Mouse (Mus musculus) embryonic stem cell, embryonic (primary cell): ENCODE measurements at regions not wholly inside any gene's neighbourhood (a gene's known extent, or its start where the extent isn't known, plus 50 kb on each side); places are given as distances from the start of the nearest gene placed in this dataset.
"Not testable (repeated sequence)": the region's sequence is repeated elsewhere in the genome, so short reads cannot be mapped to it uniquely, and the experiment has no call there.

ENCODE experiments used
- CTCF ChIA-PET, 4 experiments: fragments of 300-600 bp in 2 of 4; fragments of 350-600 bp in 2 of 4; sonication (Branson Sonifier 250); formaldehyde crosslinking; loops; one replicate each; lab custom pipeline; 2022; ENCODE audit warnings: inconsistent platforms in 2 of 4; lab: Charles Lee
- POLR2A ChIA-PET, 4 experiments: fragments of 300-600 bp in 2 of 4; fragments of 350-600 bp in 2 of 4; sonication (Branson Sonifier 250); formaldehyde crosslinking; loops; one replicate each; lab custom pipeline; 2022; ENCODE audit warnings: antibody characterized with exemption in 4 of 4, inconsistent platforms in 1 of 4; lab: Charles Lee

- POLR2A ChIA-PET, CTCF ChIA-PET: not testable (repeated sequence)
These were observed 195.0 kb upstream of the Lrfn2 start for GRCm38 (mm10) chr17:48737181-48737580.

GRCm38 (mm10) chr17:48738708-48739107 lies 193.5 kb upstream of the Lrfn2 start:
- ChIA-PET CTCF (no interaction called here), POLR2A (no interaction called here)

- POLR2A ChIA-PET: interaction anchor here in 2 of 4 experiments (0.6 to 0.7 kb wide), 2 partner anchors 15 to 1259 kb away, joined by 3 read pairs; no protein-coding TSS in a partner anchor
- CTCF ChIA-PET: no interaction called here
These were observed 189.3 kb upstream of the Lrfn2 start for GRCm38 (mm10) chr17:48742769-48743405.

- ChIA-PET CTCF (interaction anchor here in 1 of 4 experiments (0.6 kb wide), 1 partner anchor 669 kb away, joined by 3 read pairs; no protein-coding TSS in a partner anchor), POLR2A (no interaction called here)
These were observed 162.1 kb upstream of the Lrfn2 start for GRCm38 (mm10) chr17:48770099-48770498.

GRCm38 (mm10) chr17:48771721-48772320 lies 160.4 kb upstream of the Lrfn2 start:
- ChIA-PET CTCF (no interaction called here), POLR2A (no interaction called here)

- CTCF ChIA-PET: interaction anchor here in 2 of 4 experiments (0.6 to 0.9 kb wide), 3 partner anchors 32 to 1543 kb away, joined by 3 to 10 read pairs (median 7); no protein-coding TSS in a partner anchor
- POLR2A ChIA-PET: interaction anchor here in 1 of 4 experiments (0.5 kb wide), 2 partner anchors 40 to 940 kb away, joined by 4 to 9 read pairs; partner anchors contain the start of gene Mdfi
These were observed 157.8 kb upstream of the Lrfn2 start for GRCm38 (mm10) chr17:48774172-48774890.

- POLR2A ChIA-PET: interaction anchor here in 1 of 4 experiments (0.6 kb wide), 1 partner anchor 386 kb away, joined by 4 read pairs; no protein-coding TSS in a partner anchor
These were observed 156.7 kb upstream of the Lrfn2 start for GRCm38 (mm10) chr17:48775479-48775878.

GRCm38 (mm10) chr17:48776502-48776902 lies 155.7 kb upstream of the Lrfn2 start:
- CTCF ChIA-PET: no interaction called here
- POLR2A ChIA-PET: interaction anchor here in 1 of 4 experiments (0.5 kb wide), 1 partner anchor 49 kb away, joined by 3 read pairs; no protein-coding TSS in a partner anchor

More at GRCm38 (mm10) chr17:48775479-48775878, 156.7 kb upstream of the Lrfn2 start:
- CTCF ChIA-PET: no interaction called here

- CTCF ChIA-PET: no interaction called here
- POLR2A ChIA-PET: no interaction called here
These were observed 152.0 kb upstream of the Lrfn2 start for GRCm38 (mm10) chr17:48780217-48780616.

- POLR2A ChIA-PET: no interaction called here
- CTCF ChIA-PET: interaction anchor here in 1 of 4 experiments (0.6 kb wide), 1 partner anchor 683 kb away, joined by 3 read pairs; no protein-coding TSS in a partner anchor
These were observed 147.8 kb upstream of the Lrfn2 start for GRCm38 (mm10) chr17:48784417-48784816.

GRCm38 (mm10) chr17:48786501-48786900 lies 145.7 kb upstream of the Lrfn2 start:
- ChIA-PET POLR2A (no interaction called here), CTCF (interaction anchor here in 1 of 4 experiments (0.6 kb wide), 1 partner anchor 36 kb away, joined by 4 read pairs; no protein-coding TSS in a partner anchor)

- POLR2A ChIA-PET: no interaction called here
These were observed 142.3 kb upstream of the Lrfn2 start for GRCm38 (mm10) chr17:48789846-48790245.

GRCm38 (mm10) chr17:48790526-48790925 lies 141.7 kb upstream of the Lrfn2 start:
- POLR2A ChIA-PET: no interaction called here
- CTCF ChIA-PET: no interaction called here

More at GRCm38 (mm10) chr17:48789846-48790245, 142.3 kb upstream of the Lrfn2 start:
- CTCF ChIA-PET: no interaction called here

GRCm38 (mm10) chr17:48792954-48793353 lies 139.2 kb upstream of the Lrfn2 start:
- CTCF ChIA-PET: no interaction called here
- POLR2A ChIA-PET: no interaction called here

- CTCF ChIA-PET: no interaction called here
- POLR2A ChIA-PET: no interaction called here
These were observed 136.4 kb upstream of the Lrfn2 start for GRCm38 (mm10) chr17:48795773-48796172.

- ChIA-PET POLR2A (no interaction called here), CTCF (interaction anchor here in 1 of 4 experiments (1.0 kb wide), 1 partner anchor 25 kb away, joined by 3 read pairs; no protein-coding TSS in a partner anchor)
These were observed 134.0 kb upstream of the Lrfn2 start for GRCm38 (mm10) chr17:48798196-48798595.

- ChIA-PET POLR2A (no interaction called here), CTCF (no interaction called here)
These were observed 129.5 kb upstream of the Lrfn2 start for GRCm38 (mm10) chr17:48802673-48803072.

- POLR2A ChIA-PET: no interaction called here
- CTCF ChIA-PET: no interaction called here
These were observed 124.3 kb upstream of the Lrfn2 start for GRCm38 (mm10) chr17:48807905-48808304.
